ENCODE assay signal across 26 mouse cellular contexts in the genomic region with DNA sequence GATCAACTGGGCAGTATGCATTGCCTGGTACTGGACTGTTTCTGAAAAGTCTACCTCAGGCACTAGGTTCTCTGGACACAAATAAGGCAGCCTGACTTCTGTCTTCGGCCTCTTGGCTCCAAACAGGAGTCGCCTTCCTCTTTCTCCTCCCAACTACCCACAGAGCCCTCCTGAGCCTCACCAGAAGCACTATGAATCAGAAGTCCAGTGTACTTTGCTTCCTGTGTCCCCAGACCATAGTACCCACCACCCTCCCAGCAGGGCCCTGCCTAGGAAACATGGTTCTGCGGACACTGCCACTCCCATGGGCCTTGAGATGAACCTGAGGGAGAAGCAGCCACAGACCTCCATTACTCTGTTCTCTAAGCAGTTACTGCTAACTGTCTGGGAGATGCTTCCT.
DNase-seq lines count a peak whose midpoint lies in the region; ATAC-seq lines count a peak whose summit lies in the region.
"Had no signal": no experiment of that assay in that cellular context is flagged by ENCODE, and none has a peak within 500 bp of the region (broad histone marks: within the 10 kb centered on the region; RNA-seq: fewer than 3 reads in every experiment).

No protein-coding gene starts in this region.

- 92% methylated on average over 3 of the region's 3 CpGs for WGBS in hindbrain, embryonic 13.5 days
- WGBS in hindbrain, embryonic 11.5 days, result 78% methylated on average over 3 of the region's 3 CpGs

- H3K4me1 ChIP-seq in hindbrain, embryonic 13.5 days (replicated peaks), result peaks cover 42% of the 10 kb centered on the region
- no peaks in the 10 kb centered on the region for H3K4me1 ChIP-seq in hindbrain, embryonic 11.5 days (replicated peaks; ENCODE audit: control insufficient read depth, insufficient read depth, low read length)

- no peaks in the 10 kb centered on the region for H3K27me3 ChIP-seq in hindbrain, embryonic 13.5 days
- H3K27me3 ChIP-seq in hindbrain, embryonic 11.5 days (ENCODE audit: control insufficient read depth, insufficient read depth, low read length), result no peaks in the 10 kb centered on the region
- H3K27me3 ChIP-seq: forebrain, embryonic 12.5 days; heart, embryonic 12.5 days; heart, embryonic 15.5 days; hindbrain, embryonic 12.5 days; intestine, embryonic 15.5 days had no signal

- DNase-seq in hindbrain, embryonic 11.5 days (ENCODE audit: low spot score), result no peak
- no peak for DNase-seq in embryo, embryonic 9.5 days (ENCODE audit: extremely low spot score)
- DNase-seq: adrenal gland, adult 8-10 months; adrenal gland, postnatal 25 days; cerebellum, adult 9-10 months; gastrocnemius, postnatal 10 days; gastrocnemius, postnatal 36 days; heart, adult 11 months; heart, postnatal 10 days; heart, postnatal 4 days; kidney, adult 11 months had no signal

- no peak overlapping the region for H3K4me2 ChIP-seq in hindbrain, embryonic 13.5 days
- no peak overlapping the region for H3K4me2 ChIP-seq in hindbrain, embryonic 11.5 days (replicated peaks; ENCODE audit: low read depth, low read length)
- H3K4me2 ChIP-seq: embryonic facial prominence, embryonic 13.5 days; forebrain, embryonic 12.5 days; heart, embryonic 12.5 days; heart, embryonic 15.5 days; hindbrain, embryonic 12.5 days; intestine, embryonic 15.5 days had no signal

- 0 out of 2 replicates have a peak overlapping the region, but pooled peaks have one; percentile 23 for H3K27ac ChIP-seq in hindbrain, embryonic 13.5 days
- H3K27ac ChIP-seq in hindbrain, embryonic 11.5 days (ENCODE audit: low read depth, low read length), result no peak overlapping the region
- H3K27ac ChIP-seq: embryonic facial prominence, embryonic 10.5 days; embryonic facial prominence, embryonic 13.5 days; forebrain, embryonic 12.5 days; heart, embryonic 15.5 days; hindbrain, embryonic 12.5 days; intestine, embryonic 15.5 days had no signal

- no peak overlapping the region for H3K9ac ChIP-seq in hindbrain, embryonic 13.5 days
- no peak overlapping the region for H3K9ac ChIP-seq in hindbrain, embryonic 11.5 days (ENCODE audit: low read depth, low read length)
- H3K9ac ChIP-seq: embryonic facial prominence, embryonic 13.5 days; forebrain, embryonic 12.5 days; heart, embryonic 12.5 days; heart, embryonic 15.5 days; hindbrain, embryonic 12.5 days; intestine, embryonic 15.5 days had no signal

- no peak overlapping the region for H3K4me3 ChIP-seq in hindbrain, embryonic 13.5 days
- no peak overlapping the region for H3K4me3 ChIP-seq in hindbrain, embryonic 11.5 days (ENCODE audit: low read depth, low read length)
- H3K4me3 ChIP-seq: embryonic facial prominence, embryonic 10.5 days; embryonic facial prominence, embryonic 13.5 days; erythroblast, embryonic 14.5 days; forebrain, embryonic 12.5 days; heart, embryonic 12.5 days; heart, embryonic 15.5 days; hindbrain, embryonic 12.5 days; intestine, embryonic 15.5 days had no signal

- H3K36me3 ChIP-seq in hindbrain, embryonic 13.5 days, result no peaks in the 10 kb centered on the region
- H3K36me3 ChIP-seq in hindbrain, embryonic 11.5 days (ENCODE audit: control insufficient read depth, insufficient read depth, low read length), result no peaks in the 10 kb centered on the region
- H3K36me3 ChIP-seq: embryonic facial prominence, embryonic 10.5 days; embryonic facial prominence, embryonic 13.5 days; forebrain, embryonic 12.5 days; heart, embryonic 12.5 days; heart, embryonic 15.5 days; hindbrain, embryonic 12.5 days; intestine, embryonic 15.5 days had no signal

- H3K9me3 ChIP-seq in hindbrain, embryonic 13.5 days, result no peaks in the 10 kb centered on the region
- no peaks in the 10 kb centered on the region for H3K9me3 ChIP-seq in hindbrain, embryonic 11.5 days (ENCODE audit: control insufficient read depth, low read length)
- H3K9me3 ChIP-seq: embryonic facial prominence, embryonic 10.5 days; embryonic facial prominence, embryonic 13.5 days; forebrain, embryonic 12.5 days; heart, embryonic 12.5 days; heart, embryonic 15.5 days; hindbrain, embryonic 12.5 days; intestine, embryonic 15.5 days had no signal

- no peak for ATAC-seq in hindbrain, embryonic 13.5 days (ENCODE audit: low FRiP score)
- no peak for ATAC-seq in hindbrain, embryonic 11.5 days (ENCODE audit: low FRiP score)
- peak; percentile 61 for ATAC-seq in granulocyte monocyte progenitor cell, adult 5-6 weeks (replicated peaks; ENCODE audit: poor library complexity, severe bottlenecking)
- 0 out of 2 replicates have a peak, but pooled peaks have one; percentile 23 for ATAC-seq in monocyte, adult 5-6 weeks (replicated peaks; ENCODE audit: insufficient number of reproducible peaks, low FRiP score, low TSS enrichment, poor library complexity, severe bottlenecking)
- ATAC-seq in megakaryocyte-erythroid progenitor cell, adult 5-6 weeks (replicated peaks; ENCODE audit: low FRiP score, low TSS enrichment, poor library complexity, severe bottlenecking), result no peak
- ATAC-seq: activated CD4-positive, CD25-positive, alpha-beta regulatory T cell, adult 4 months; forebrain, embryonic 16.5 days; hindbrain, embryonic 16.5 days; intestine, embryonic 15.5 days had no signal

Comparison
In these comparisons a context has a peak if more than half of its experiments do, and no peak if none do; other contexts are left out.
1. ATAC-seq: peak in granulocyte monocyte progenitor cell, adult 5-6 weeks (single experiment) and monocyte, adult 5-6 weeks (single experiment); none in hindbrain, embryonic 13.5 days (single experiment), hindbrain, embryonic 11.5 days (single experiment) and megakaryocyte-erythroid progenitor cell, adult 5-6 weeks (single experiment).